Mouse (Mus musculus) midbrain, postnatal 0 days (tissue): ENCODE data around the gene Gm5617. TPM values are rescaled to one million over a fixed set of nuclear protein-coding genes. Genes with fewer than 3 reads are reported as not detected.
A peak's percentile ranks its signal among the peaks of the same experiment; 100 is the strongest.

Experiments
- ATAC-seq: fragments of 200-750 bp; cut with Nextera tagmentation; 2 replicates; pipeline ENCODE4 v1.8.0; 2017; ENCODE audit warnings: moderate number of reproducible peaks, mild to moderate bottlenecking, moderate TSS enrichment, moderate library complexity; ENCODE audit not compliant: low FRiP score
- DNase-seq: peaks from one replicate; pipeline ENCODE4 v3.0.0-alpha.2; 2015; ENCODE audit warnings: low spot score
- H3K27ac ChIP-seq: fragments of 300-500 bp; sonication (generic); 2 replicates; pipeline ENCODE4 v1.5.1; 2014; ENCODE audit warnings: low read depth, mild to moderate bottlenecking, low read length, mixed read lengths
- H3K27me3 ChIP-seq: fragments of 300-500 bp; sonication (generic); 2 replicates; pipeline ENCODE4 v1.6.1; 2014; ENCODE audit warnings: low read length, control low read depth, mixed read lengths; ENCODE audit not compliant: insufficient read depth
- H3K36me3 ChIP-seq: fragments of 300-500 bp; sonication (generic); 2 replicates; pipeline ENCODE4 v1.6.1; 2014; ENCODE audit warnings: low read length, control low read depth, mixed read lengths; ENCODE audit not compliant: insufficient read depth
- H3K4me1 ChIP-seq: fragments of 300-500 bp; sonication (generic); 2 replicates; pipeline ENCODE4 v1.6.1; 2014; ENCODE audit warnings: mild to moderate bottlenecking, control low read depth, antibody characterized with exemption, low read length, mixed read lengths; ENCODE audit not compliant: insufficient read depth
- H3K4me2 ChIP-seq: fragments of 300-500 bp; sonication (generic); 2 replicates; pipeline ENCODE4 v1.6.1; 2014; ENCODE audit warnings: low read depth, mild to moderate bottlenecking, low read length, mixed read lengths; ENCODE audit not compliant: poor library complexity, severe bottlenecking
- H3K4me3 ChIP-seq: fragments of 300-500 bp; sonication (generic); 2 replicates; pipeline ENCODE4 v1.5.1; 2014; ENCODE audit warnings: low read depth, mild to moderate bottlenecking, low read length, moderate library complexity
- H3K9ac ChIP-seq: fragments of 300-500 bp; sonication (generic); replicated peaks from 2 replicates; pipeline ENCODE4 v1.6.1; 2014; ENCODE audit warnings: mild to moderate bottlenecking, low read length, moderate library complexity, mixed read lengths; ENCODE audit not compliant: poor library complexity, severe bottlenecking
- H3K9me3 ChIP-seq: fragments of 300-500 bp; sonication (generic); 2 replicates; pipeline ENCODE4 v1.6.1; 2016; ENCODE audit warnings: low read length, control low read depth
- CTCF ChIP-seq: IDR thresholded peaks from 2 replicates; pipeline ENCODE4 v1.5.1; 2016; ENCODE audit warnings: antibody characterized with exemption, mild to moderate bottlenecking
- WGBS: fragments of 180-500 bp; shearing (Covaris S2); extraction: QIAGEN DNeasy Blood & Tissue Kit; methylation state at CpG from one replicate; pipeline ENCODE4 v1.1.7; 2014; 5-methylcytosine and 5-hydroxymethylcytosine counted together
- polyA plus RNA-seq: library from polyadenylated mRNA; unstranded; fragments of >200 nt; fragmentation: Nextera tagmentation; extraction: Ambion mirVana; gene quantifications from 2 replicates; pipeline ENCODE4 v1.2.1, GENCODE M21; 2015
- total RNA-seq: library from RNA; depleted of rRNA; stranded (reverse); fragments of >200 nt; gene quantifications from 2 replicates; pipeline ENCODE4 v1.2.3, GENCODE M21; 2014; rRNA removed

Gm5617 gene
- 13.4 and 19.0 TPM in 2 replicates for total RNA-seq
- 22.6 and 27.7 TPM in 2 replicates for polyA plus RNA-seq

GRCm38 (mm10) chr9:48494817-48495547 lies at the start of gene Gm5617, which contains the start of gene Rbm7:
TSS of gene Gm5617 (plus strand) at chr9:48495442.
TSS of gene Rbm7 (minus strand) at chr9:48495299.
- Histone ChIP-seq H3K27me3 (no peaks in the 10 kb centered on the region), H3K36me3 (peaks cover 18% of the 10 kb centered on the region), H3K4me3 (peak within 1 kb of the TSS; percentile 85), H3K9me3 (no peaks in the 10 kb centered on the region), H3K27ac (peak within 1 kb of the TSS; percentile 97), H3K9ac (peak within 1 kb of the TSS; percentile 86), H3K4me2 (peak within 1 kb of the TSS; percentile 83), H3K4me1 (peaks cover 4% of the 10 kb centered on the region; the same call in 1 of the 2 replicates)
- TF ChIP-seq CTCF, result no peak
- WGBS, result under 1% methylated on average over 72 of the region's 72 CpGs
- DNase-seq, result peak; percentile 97
- peak; percentile 100 for ATAC-seq

- peak; percentile 24 for DNase-seq
- 44% methylated on average over 5 of the region's 5 CpGs for WGBS
- ATAC-seq, result no peak
Measured at GRCm38 (mm10) chr9:48447783-48448209, 47.4 kb upstream of the Gm5617 start.

GRCm38 (mm10) chr9:48450066-48450465 lies 45.2 kb upstream of the Gm5617 start:
- Histone ChIP-seq H3K9ac (no peak overlapping the region), H3K4me2 (no peak overlapping the region), H3K4me3 (no peak overlapping the region), H3K27me3 (no peaks in the 10 kb centered on the region), H3K4me1 (no peaks in the 10 kb centered on the region), H3K9me3 (no peaks in the 10 kb centered on the region), H3K36me3 (no peaks in the 10 kb centered on the region), H3K27ac (no peak overlapping the region)
- no peak for ATAC-seq
- no peak for TF ChIP-seq CTCF
- DNase-seq, result no peak
- WGBS, result 86% methylated on average over 17 of the region's 17 CpGs

More at GRCm38 (mm10) chr9:48447783-48448209, 47.4 kb upstream of the Gm5617 start:
- no peak overlapping the region for H3K4me2 ChIP-seq
- H3K36me3 ChIP-seq, result no peaks in the 10 kb centered on the region
- H3K4me1 ChIP-seq, result no peaks in the 10 kb centered on the region
- peak; percentile 56 for TF ChIP-seq CTCF
- H3K27ac ChIP-seq, result no peak overlapping the region
- H3K27me3 ChIP-seq, result no peaks in the 10 kb centered on the region
- H3K9me3 ChIP-seq, result no peaks in the 10 kb centered on the region
- H3K4me3 ChIP-seq, result no peak overlapping the region
- H3K9ac ChIP-seq, result no peak overlapping the region

- Histone ChIP-seq H3K9me3 (no peaks in the 10 kb centered on the region), H3K36me3 (no peaks in the 10 kb centered on the region), H3K9ac (no peak overlapping the region), H3K4me3 (no peak overlapping the region), H3K27me3 (no peaks in the 10 kb centered on the region), H3K4me2 (no peak overlapping the region), H3K4me1 (no peaks in the 10 kb centered on the region), H3K27ac (no peak overlapping the region)
- DNase-seq (no peak), ATAC-seq (no peak)
- no peak for TF ChIP-seq CTCF
- 93% methylated on average over 3 of the region's 3 CpGs for WGBS
Measured at GRCm38 (mm10) chr9:48455961-48456360, 39.3 kb upstream of the Gm5617 start.

GRCm38 (mm10) chr9:48458879-48459278 lies 36.4 kb upstream of the Gm5617 start:
- Histone ChIP-seq H3K9me3 (no peaks in the 10 kb centered on the region), H3K4me3 (no peak overlapping the region), H3K27me3 (no peaks in the 10 kb centered on the region), H3K36me3 (no peaks in the 10 kb centered on the region), H3K4me1 (no peaks in the 10 kb centered on the region), H3K9ac (no peak overlapping the region), H3K4me2 (no peak overlapping the region), H3K27ac (no peak overlapping the region)
- ATAC-seq (no peak), DNase-seq (no peak)
- TF ChIP-seq CTCF, result peak; percentile 30
- 68% methylated on average over 3 of the region's 3 CpGs for WGBS

GRCm38 (mm10) chr9:48459391-48459790 lies 35.9 kb upstream of the Gm5617 start:
- 91% methylated on average over 5 of the region's 5 CpGs for WGBS
- ATAC-seq (no peak), DNase-seq (no peak)
- TF ChIP-seq CTCF, result no peak
- Histone ChIP-seq H3K4me3 (no peak overlapping the region), H3K9me3 (no peaks in the 10 kb centered on the region), H3K36me3 (no peaks in the 10 kb centered on the region), H3K27me3 (no peaks in the 10 kb centered on the region), H3K4me2 (no peak overlapping the region), H3K4me1 (no peaks in the 10 kb centered on the region), H3K27ac (no peak overlapping the region), H3K9ac (no peak overlapping the region)
